Mouse (Mus musculus): ENCODE data around the gene Gfra4. TPM values are rescaled to one million over a fixed set of nuclear protein-coding genes. Genes with fewer than 3 reads are reported as not detected.

Gfra4 gene
- polyA plus RNA-seq, 1 experiment from 2014 or later: 0.23 TPM

GRCm38 (mm10) chr2:131061607-131062006 is 18.7 kb upstream of the Gfra4 start:
- ATAC-seq (ENCODE audit: insufficient read depth): no peak
- Histone ChIP-seq H3K9ac (no peak overlapping the region), H3K4me2 (no peak overlapping the region), H3K27ac (replicated peaks) (no peak overlapping the region), H3K27me3 (peaks cover 96% of the 10 kb centered on the region), H3K4me3 (replicated peaks) (no peak overlapping the region), H3K9me3 (replicated peaks) (no peaks in the 10 kb centered on the region), H3K36me3 (replicated peaks) (no peaks in the 10 kb centered on the region), H3K4me1 (replicated peaks) (peaks cover 4% of the 10 kb centered on the region; the same call in 1 of the 2 replicates)
- 55% methylated on average over 5 of the region's 5 CpGs for WGBS (ENCODE audit: insufficient replicate concordance)

GRCm38 (mm10) chr2:131060784-131061183 is 17.9 kb upstream of the Gfra4 start:
- Histone ChIP-seq H3K4me2 (no peak overlapping the region), H3K4me1 (replicated peaks) (peaks cover 9% of the 10 kb centered on the region), H3K4me3 (replicated peaks) (no peak overlapping the region), H3K36me3 (replicated peaks) (no peaks in the 10 kb centered on the region), H3K9ac (no peak overlapping the region), H3K27me3 (peaks cover 96% of the 10 kb centered on the region), H3K27ac (replicated peaks) (no peak overlapping the region), H3K9me3 (replicated peaks) (no peaks in the 10 kb centered on the region)
- 56% methylated on average over 6 of the region's 6 CpGs for WGBS (ENCODE audit: insufficient replicate concordance)
- ATAC-seq (ENCODE audit: insufficient read depth): no peak

GRCm38 (mm10) chr2:131059781-131060540 is 17.1 kb upstream of the Gfra4 start:
- H3K9ac ChIP-seq: no peak overlapping the region
- H3K9me3 ChIP-seq (replicated peaks): no peaks in the 10 kb centered on the region
- peaks cover 18% of the 10 kb centered on the region for H3K4me1 ChIP-seq (replicated peaks)
- ATAC-seq (ENCODE audit: insufficient read depth): no peak
- peaks cover 96% of the 10 kb centered on the region for H3K27me3 ChIP-seq
- 70% methylated on average over 9 of the region's 9 CpGs for WGBS (ENCODE audit: insufficient replicate concordance)
- no peaks in the 10 kb centered on the region for H3K36me3 ChIP-seq (replicated peaks)
- H3K27ac ChIP-seq (replicated peaks): no peak overlapping the region
- H3K4me3 ChIP-seq (replicated peaks): no peak overlapping the region
- H3K4me2 ChIP-seq: no peak overlapping the region

- H3K9me3 ChIP-seq (replicated peaks): no peaks in the 10 kb centered on the region
- H3K9ac ChIP-seq: no peak overlapping the region
- H3K36me3 ChIP-seq (replicated peaks): no peaks in the 10 kb centered on the region
- no peak overlapping the region for H3K4me3 ChIP-seq (replicated peaks)
- peaks cover 96% of the 10 kb centered on the region for H3K27me3 ChIP-seq
- peaks cover 23% of the 10 kb centered on the region for H3K4me1 ChIP-seq (replicated peaks)
- WGBS (ENCODE audit: insufficient replicate concordance): 34% methylated on average over 1 of the region's 1 CpGs
- ATAC-seq (ENCODE audit: insufficient read depth): no peak
- no peak overlapping the region for H3K4me2 ChIP-seq
- H3K27ac ChIP-seq (replicated peaks): no peak overlapping the region
Measured at GRCm38 (mm10) chr2:131059377-131059776, 16.5 kb upstream of the Gfra4 start.

- no peak for ATAC-seq (ENCODE audit: insufficient read depth)
- Histone ChIP-seq H3K4me1 (replicated peaks) (peaks cover 30% of the 10 kb centered on the region), H3K27ac (replicated peaks) (no peak overlapping the region), H3K4me3 (replicated peaks) (no peak overlapping the region), H3K4me2 (no peak overlapping the region), H3K9me3 (replicated peaks) (no peaks in the 10 kb centered on the region), H3K27me3 (peaks cover 96% of the 10 kb centered on the region), H3K9ac (no peak overlapping the region), H3K36me3 (replicated peaks) (no peaks in the 10 kb centered on the region)
- WGBS (ENCODE audit: insufficient replicate concordance): 75% methylated on average over 8 of the region's 8 CpGs
Measured at GRCm38 (mm10) chr2:131058672-131059071, 15.8 kb upstream of the Gfra4 start.

GRCm38 (mm10) chr2:131056191-131056590 is 13.3 kb upstream of the Gfra4 start:
- peaks cover 96% of the 10 kb centered on the region for H3K27me3 ChIP-seq

GRCm38 (mm10) chr2:131055631-131056030 is 12.7 kb upstream of the Gfra4 start:
- H3K4me1 ChIP-seq (replicated peaks): peaks cover 46% of the 10 kb centered on the region
- 0 out of 2 replicates have a peak, but pooled peaks have one; percentile 5 for ATAC-seq (ENCODE audit: insufficient read depth)
- WGBS (ENCODE audit: insufficient replicate concordance): 6% methylated on average over 10 of the region's 10 CpGs
- no peak overlapping the region for H3K4me3 ChIP-seq (replicated peaks)
- no peak overlapping the region for H3K9ac ChIP-seq
- H3K36me3 ChIP-seq (replicated peaks): no peaks in the 10 kb centered on the region
- no peaks in the 10 kb centered on the region for H3K9me3 ChIP-seq (replicated peaks)
- peaks cover 96% of the 10 kb centered on the region for H3K27me3 ChIP-seq
- H3K4me2 ChIP-seq: peak overlapping the region; percentile 34; the same call in 1 of the 2 replicates
- H3K27ac ChIP-seq (replicated peaks): no peak overlapping the region

More at GRCm38 (mm10) chr2:131056191-131056590, 13.3 kb upstream of the Gfra4 start:
- Histone ChIP-seq H3K9ac (no peak overlapping the region), H3K4me1 (replicated peaks) (peaks cover 46% of the 10 kb centered on the region), H3K9me3 (replicated peaks) (no peaks in the 10 kb centered on the region), H3K4me3 (replicated peaks) (no peak overlapping the region), H3K27ac (replicated peaks) (no peak overlapping the region), H3K36me3 (replicated peaks) (no peaks in the 10 kb centered on the region), H3K4me2 (peak overlapping the region; percentile 34; the same call in 1 of the 2 replicates)
- 5% methylated on average over 10 of the region's 10 CpGs for WGBS (ENCODE audit: insufficient replicate concordance)
- ATAC-seq (ENCODE audit: insufficient read depth): no peak

- Histone ChIP-seq H3K4me2 (peak overlapping the region; percentile 27), H3K4me3 (replicated peaks) (peak overlapping the region; percentile 8)
- no peak for ATAC-seq (ENCODE audit: insufficient read depth)
Measured at GRCm38 (mm10) chr2:131054646-131055264, 11.9 kb upstream of the Gfra4 start.

GRCm38 (mm10) chr2:131053851-131054645 is 11.2 kb upstream of the Gfra4 start:
- Histone ChIP-seq H3K4me3 (replicated peaks) (peak overlapping the region; percentile 8; the same call in 1 of the 2 replicates), H3K27me3 (peaks cover 87% of the 10 kb centered on the region)

More at GRCm38 (mm10) chr2:131054646-131055264, 11.9 kb upstream of the Gfra4 start:
- H3K27ac ChIP-seq (replicated peaks): no peak overlapping the region
- H3K9me3 ChIP-seq (replicated peaks): no peaks in the 10 kb centered on the region
- WGBS (ENCODE audit: insufficient replicate concordance): 3% methylated on average over 21 of the region's 21 CpGs
- H3K9ac ChIP-seq: no peak overlapping the region
- H3K36me3 ChIP-seq (replicated peaks): no peaks in the 10 kb centered on the region
- H3K27me3 ChIP-seq: peaks cover 95% of the 10 kb centered on the region
- H3K4me1 ChIP-seq (replicated peaks): peaks cover 46% of the 10 kb centered on the region

GRCm38 (mm10) chr2:131052862-131053418 is 10.1 kb upstream of the Gfra4 start:
- peaks cover 82% of the 10 kb centered on the region for H3K27me3 ChIP-seq
- H3K27ac ChIP-seq (replicated peaks): no peak overlapping the region
- H3K9me3 ChIP-seq (replicated peaks): no peaks in the 10 kb centered on the region
- no peak overlapping the region for H3K9ac ChIP-seq
- ATAC-seq (ENCODE audit: insufficient read depth): peak; percentile 28; the same call in 1 of the 2 replicates
- no peaks in the 10 kb centered on the region for H3K36me3 ChIP-seq (replicated peaks)
- peaks cover 46% of the 10 kb centered on the region for H3K4me1 ChIP-seq (replicated peaks)
- H3K4me3 ChIP-seq (replicated peaks): no peak overlapping the region
- 38% methylated on average over 6 of the region's 6 CpGs for WGBS (ENCODE audit: insufficient replicate concordance)
- H3K4me2 ChIP-seq: no peak overlapping the region

More at GRCm38 (mm10) chr2:131053851-131054645, 11.2 kb upstream of the Gfra4 start:
- Histone ChIP-seq H3K9ac (no peak overlapping the region), H3K9me3 (replicated peaks) (no peaks in the 10 kb centered on the region), H3K36me3 (replicated peaks) (no peaks in the 10 kb centered on the region), H3K27ac (replicated peaks) (no peak overlapping the region), H3K4me1 (replicated peaks) (peaks cover 46% of the 10 kb centered on the region), H3K4me2 (peak overlapping the region; percentile 27)
- no peak for ATAC-seq (ENCODE audit: insufficient read depth)
- WGBS (ENCODE audit: insufficient replicate concordance): 3% methylated on average over 45 of the region's 45 CpGs

All from liver, embryonic 15.5 days (tissue).